Mouse (Mus musculus): ENCODE results near the gene Hmgb2. TPM values are rescaled to one million over a fixed set of nuclear protein-coding genes. Genes with fewer than 3 reads are reported as not detected.

Gene Hmgb2
- polyA plus RNA-seq (2017; shearing (Covaris generic)) = 157 TPM

GRCm38 (mm10) chr8:57511316-57512118 lies at the start of gene Hmgb2:
Gene Hmgb2 (plus strand): TSS chr8:57511907.

DNA sequence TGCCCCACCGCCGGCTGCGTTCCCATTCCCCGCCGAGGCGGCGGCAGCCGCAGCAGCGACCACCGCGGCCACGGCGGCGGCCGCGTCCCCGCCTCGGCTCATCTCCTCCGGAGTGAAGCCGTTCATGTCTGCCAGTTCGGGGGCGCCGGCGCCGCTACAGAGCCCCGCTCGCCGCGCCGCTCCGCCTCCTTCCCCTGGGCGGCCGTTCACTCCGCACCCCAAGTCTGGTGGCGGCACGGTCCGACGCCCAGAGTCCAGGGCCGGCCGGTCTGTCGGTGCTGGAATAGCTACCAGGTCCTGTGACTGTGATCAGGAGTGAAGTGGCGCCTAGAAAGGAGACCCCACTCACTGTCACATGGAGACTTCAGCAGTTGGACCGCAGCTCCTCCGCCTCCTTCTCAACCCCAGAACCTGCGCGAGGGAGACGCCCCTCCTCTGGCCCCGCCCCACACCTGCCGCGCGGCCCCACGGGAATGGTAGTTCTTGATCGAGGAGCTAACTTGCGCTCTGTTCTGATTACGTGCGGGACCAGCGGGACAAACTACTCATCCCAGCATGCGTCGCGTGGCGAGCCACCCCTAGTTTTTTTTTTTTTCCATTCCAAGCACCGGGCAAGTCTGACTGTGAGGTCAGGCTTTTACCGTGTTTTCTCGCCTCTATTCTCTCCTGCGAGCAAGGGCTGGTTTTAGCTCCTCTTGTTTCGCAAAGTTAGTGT lies 24.1 kb upstream of the Hmgb2 start, which contains the start of gene Sap30:
Gene Sap30 (minus strand): TSS at position 420 of the 715 bp plus-strand sequence.

Other genes starting within 250 kb of the Hmgb2 start
- gene Hand2, start 190.9 kb upstream of the Hmgb2 start, polyA plus RNA-seq (2017; shearing (Covaris generic)) = not detected
- gene Scrg1, start 56.0 kb upstream of the Hmgb2 start, polyA plus RNA-seq (2017; shearing (Covaris generic)) = not detected
- 28.5 TPM for gene Sap30, start 24.0 kb upstream of the Hmgb2 start, polyA plus RNA-seq (2017; shearing (Covaris generic))
- 44.1 TPM for gene Galnt7, start 141.1 kb downstream of the Hmgb2 start, polyA plus RNA-seq (2017; shearing (Covaris generic))